Mouse (Mus musculus) frontal cortex, postnatal 36 days (tissue): ENCODE measurements at regions not wholly inside any gene's neighbourhood (a gene's known extent, or its start where the extent isn't known, plus 50 kb on each side); places are given as distances from the start of the nearest gene placed in this dataset.
A peak's percentile ranks its signal among the peaks of the same experiment; 100 is the strongest.
"Not testable (repeated sequence)": the region's sequence is repeated elsewhere in the genome, so short reads cannot be mapped to it uniquely, and the experiment has no call there.

Experiments used
- DNase-seq, 2 experiments: peaks; one replicate each; pipeline ENCODE4 v3.0.0; 2022; ENCODE audit warnings: low spot score in 2 of 2

- peak; percentile 26 to 33 for DNase-seq
Observed at GRCm38 (mm10) chr12:69485652-69486651, 96.9 kb downstream of the Vcpkmt start.

- DNase-seq: no peak
Observed at GRCm38 (mm10) chr12:69481420-69481819, 101.4 kb downstream of the Vcpkmt start.

DNA sequence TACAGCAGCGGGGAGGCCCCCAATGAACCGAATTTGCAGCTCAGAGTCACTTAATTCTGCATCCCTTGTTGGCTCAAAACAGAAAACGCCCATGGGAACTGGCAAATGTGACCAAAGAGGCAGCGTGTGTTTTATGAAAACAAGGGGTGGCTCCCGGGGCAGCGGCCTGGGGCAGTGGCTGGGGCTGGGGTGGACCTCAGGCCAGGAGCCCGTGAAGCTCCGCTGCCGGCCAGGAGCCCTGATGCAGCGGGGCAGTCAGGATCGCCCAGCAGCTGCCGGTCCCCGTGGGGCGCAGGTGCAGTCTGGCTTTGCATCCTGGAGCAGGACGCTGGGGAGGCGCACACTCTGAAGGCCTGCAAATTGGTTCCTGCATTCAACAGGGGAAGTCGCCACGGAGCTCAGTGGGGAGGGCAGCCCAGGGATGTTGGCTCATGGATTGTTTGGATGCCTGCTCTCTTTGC lies 104.4 kb upstream of the Gm9887 start:
- DNase-seq: no peak

GRCm38 (mm10) chr12:69476131-69476530 lies 103.9 kb upstream of the Gm9887 start:
- DNase-seq: no peak

DNA sequence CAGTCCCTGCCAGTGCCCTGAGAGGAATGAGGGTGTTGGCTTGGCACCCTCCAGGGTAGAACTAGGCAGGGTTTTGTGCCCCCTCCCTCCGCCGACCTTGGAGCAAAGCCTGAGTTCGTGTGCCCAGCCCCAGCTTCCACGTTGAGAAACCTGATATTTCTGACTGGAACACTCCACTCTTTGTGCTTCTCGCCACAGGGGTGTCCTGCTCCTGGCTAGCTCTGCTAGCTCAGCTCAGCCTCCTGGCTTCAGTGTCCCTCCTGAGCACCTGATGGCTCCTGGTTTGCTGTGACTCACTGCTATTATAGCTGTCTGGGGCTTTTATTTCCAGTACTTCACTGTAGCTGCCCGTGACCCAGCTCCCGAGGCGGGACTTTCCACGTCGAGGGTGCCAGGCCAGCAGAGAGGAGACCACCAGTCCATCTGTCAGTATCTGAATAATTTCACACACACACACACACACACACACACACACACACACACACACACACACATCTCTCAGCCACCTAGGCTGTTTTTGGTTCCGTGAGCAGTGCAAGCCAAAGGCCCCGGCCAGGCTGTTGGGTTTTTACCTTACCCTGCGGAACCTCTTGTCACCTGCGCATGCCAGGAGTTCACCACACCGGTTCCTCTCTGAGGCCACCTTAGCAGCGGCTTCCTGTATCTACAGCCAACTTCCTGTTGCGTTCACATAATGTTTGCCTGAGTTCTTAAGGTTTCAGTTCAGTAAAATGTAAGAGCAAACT lies 102.8 kb upstream of the Gm9887 start:
- no peak for DNase-seq

DNA sequence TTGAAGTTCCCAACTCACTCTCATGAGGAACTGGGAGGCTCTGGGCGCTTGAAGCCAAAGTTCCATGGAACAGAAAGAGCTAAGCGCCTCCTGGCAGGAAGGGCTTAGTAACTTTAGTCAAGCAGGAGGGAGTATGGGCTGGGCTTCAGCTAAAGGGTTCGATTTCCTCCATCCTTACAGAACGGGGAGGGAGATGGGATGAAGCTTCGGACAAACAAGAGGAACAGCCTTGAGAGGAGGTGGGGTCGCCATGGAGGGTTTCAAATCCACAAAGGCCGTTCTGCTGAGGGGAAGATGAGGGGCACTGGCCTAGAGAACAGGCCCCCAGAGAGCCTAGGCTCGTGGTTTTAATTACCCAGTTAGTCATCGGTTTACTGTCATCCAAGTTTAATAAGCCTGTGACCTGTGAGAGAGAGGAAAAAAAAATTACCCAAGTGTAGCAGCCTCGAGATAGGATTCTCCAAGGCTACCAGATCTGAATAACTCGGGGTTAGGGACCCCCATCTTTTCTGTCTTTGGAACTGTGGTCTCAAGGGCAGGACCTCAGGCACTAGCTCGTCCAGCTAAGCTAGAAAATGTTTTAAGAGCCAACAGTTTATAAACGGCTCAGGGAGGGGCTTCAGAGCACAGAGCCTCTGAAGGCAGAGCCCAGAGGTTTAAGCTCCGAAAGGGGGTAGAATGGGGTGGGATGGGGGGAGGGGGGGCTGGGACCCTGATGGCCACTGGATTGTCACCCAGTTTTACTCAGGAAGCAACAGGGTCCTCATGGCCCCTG lies 102.1 kb upstream of the Gm9887 start:
- no peak for DNase-seq

- no peak for DNase-seq
Observed at GRCm38 (mm10) chr12:69473379-69474057, 101.3 kb upstream of the Gm9887 start.

- no peak for DNase-seq
Observed at GRCm38 (mm10) chr12:69472912-69473311, 100.7 kb upstream of the Gm9887 start.

GRCm38 (mm10) chr12:69471876-69472275 lies 99.6 kb upstream of the Gm9887 start:
- DNase-seq: no peak

DNA sequence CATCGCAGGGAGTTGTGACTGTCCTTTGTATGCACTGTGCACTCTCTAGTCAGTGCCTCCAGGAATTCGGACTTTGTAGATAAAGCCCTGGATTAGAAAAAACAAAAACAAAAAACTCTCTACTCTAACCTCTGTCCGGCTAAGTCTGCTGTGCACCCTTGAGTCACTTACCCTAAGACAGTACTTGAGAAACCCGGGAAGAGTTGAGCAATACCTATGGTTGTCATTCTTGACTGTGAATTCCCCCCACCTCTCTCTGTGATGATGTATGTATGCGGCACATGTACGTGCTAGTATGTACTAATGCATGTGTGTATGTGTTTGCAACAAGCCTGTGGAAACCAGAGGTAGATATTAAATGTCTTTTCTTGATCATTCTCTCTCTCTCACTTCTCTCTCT lies 96.7 kb upstream of the Gm9887 start:
- DNase-seq: no peak

GRCm38 (mm10) chr12:69467363-69467762 lies 95.1 kb upstream of the Gm9887 start:
- no peak for DNase-seq

DNA sequence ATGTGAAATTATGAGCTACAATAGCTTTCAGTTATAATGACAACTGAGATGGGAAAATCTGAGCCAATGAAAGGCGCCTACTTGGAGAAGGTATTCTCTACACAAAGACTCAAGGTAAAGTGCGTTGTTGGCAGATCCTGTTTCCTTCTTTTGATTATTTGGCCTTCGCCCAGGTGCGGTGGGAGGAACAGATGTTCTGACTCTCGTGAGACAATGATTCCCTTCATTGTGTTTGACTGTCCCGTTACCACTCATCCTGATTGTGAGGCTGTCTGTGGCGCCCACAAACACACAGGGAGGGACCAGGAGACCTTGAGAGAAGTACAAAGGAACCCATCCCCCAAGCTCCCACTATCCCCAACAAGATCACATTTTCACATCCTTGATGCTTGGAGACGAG lies 92.6 kb upstream of the Gm9887 start:
- no peak for DNase-seq

- DNase-seq: not testable (repeated sequence)
Observed at GRCm38 (mm10) chr12:69463327-69463726, 91.1 kb upstream of the Gm9887 start.

DNA sequence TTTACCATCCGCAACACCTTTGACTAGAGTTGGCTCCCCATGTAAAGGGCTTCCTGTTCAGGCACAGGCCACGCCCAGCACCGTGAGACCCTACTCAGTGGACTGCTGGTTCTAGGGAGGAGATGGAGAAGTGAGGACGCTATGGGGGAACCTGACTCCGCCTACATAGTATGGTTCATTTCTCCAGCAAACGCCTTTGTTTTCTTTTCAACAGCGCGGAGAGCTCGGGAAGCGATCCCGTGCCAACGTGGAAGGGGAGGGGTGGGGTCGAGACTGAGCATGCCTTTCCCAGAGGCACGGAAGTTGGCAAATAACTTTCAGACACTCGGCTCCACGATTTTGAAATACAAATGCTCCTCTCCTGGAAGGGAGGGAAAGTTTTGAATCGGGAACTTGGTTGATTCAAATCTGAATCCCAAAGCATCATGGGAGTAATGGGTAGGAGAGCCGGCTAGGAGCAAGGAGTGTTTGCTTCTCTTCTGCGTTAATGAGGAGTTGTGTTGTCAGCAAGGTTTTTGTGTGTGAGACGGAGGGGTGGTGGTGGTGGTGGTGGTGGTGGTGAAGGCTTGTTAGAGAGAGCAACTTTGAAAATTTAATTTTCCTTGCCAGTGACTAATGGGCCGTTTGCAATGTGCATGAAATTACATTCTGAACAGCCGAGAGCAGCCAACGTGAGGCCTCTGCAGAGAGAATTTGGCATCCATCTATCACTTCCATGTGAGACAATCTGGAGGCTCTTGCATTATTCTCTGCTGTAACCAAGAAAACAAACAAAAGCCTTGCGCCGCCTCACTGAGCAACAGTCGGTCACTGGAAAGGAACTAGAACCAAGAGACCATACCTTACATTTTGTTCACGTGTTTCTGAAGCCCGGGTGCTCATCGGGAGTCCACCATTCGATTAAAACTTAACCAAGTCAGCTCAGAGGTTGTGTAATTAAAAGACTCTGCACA lies 89.9 kb upstream of the Gm9887 start:
- no peak for DNase-seq

- DNase-seq: no peak
Observed at GRCm38 (mm10) chr12:69460552-69461079, 88.4 kb upstream of the Gm9887 start.

DNA sequence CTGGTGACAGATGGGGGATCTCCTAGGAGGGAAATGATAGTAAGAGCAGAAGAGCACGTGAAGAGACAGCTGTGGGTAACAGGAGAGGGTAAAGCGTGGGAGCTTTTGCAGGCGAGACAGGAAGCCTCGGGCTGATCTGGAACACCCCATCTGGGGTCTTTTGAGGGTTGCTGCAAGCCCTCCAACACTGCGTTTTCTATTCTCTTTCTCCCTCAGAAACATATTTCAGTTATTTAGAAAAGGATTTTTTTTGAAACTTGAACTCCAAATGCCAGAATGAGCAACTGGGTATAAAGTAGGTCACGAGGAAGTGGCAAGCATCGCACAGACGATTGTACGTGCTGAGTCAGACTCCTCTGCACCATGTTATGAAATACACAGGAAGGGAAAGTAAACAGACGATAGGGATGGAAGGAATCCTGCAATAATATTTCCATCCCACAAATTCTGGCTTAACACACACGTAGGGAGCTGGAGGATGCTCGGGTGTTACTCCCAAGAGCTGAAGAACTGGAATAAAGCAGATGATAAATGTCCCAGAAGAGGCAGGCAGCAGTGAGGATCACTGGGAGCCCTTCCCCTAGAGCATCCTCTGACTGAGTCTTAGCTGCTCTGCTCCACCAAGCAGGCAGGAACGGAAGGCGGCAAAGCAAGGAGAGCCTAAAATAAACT lies 86.0 kb upstream of the Gm9887 start:
- DNase-seq: peak; percentile 39 to 54

- no peak for DNase-seq
Observed at GRCm38 (mm10) chr12:69456746-69457145, 84.5 kb upstream of the Gm9887 start.

DNA sequence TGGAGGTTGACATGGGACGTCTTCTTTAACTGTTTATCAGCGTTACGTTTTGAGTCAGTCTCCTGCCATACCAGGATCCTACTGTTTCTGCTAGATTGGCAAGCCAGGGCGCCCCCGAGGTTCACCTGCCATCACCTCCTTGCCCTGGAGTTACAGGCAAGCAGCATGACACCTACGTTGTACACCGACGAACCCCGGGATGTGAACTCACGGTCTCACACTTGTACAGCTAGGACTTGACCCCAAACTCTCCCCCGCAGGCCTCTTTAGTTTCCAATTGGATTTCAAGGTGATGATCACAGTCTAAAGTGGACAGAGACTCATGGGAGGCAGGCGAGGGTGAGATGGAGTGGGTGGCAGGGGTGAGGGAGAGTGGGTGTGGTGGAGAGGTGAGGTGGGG lies 83.9 kb upstream of the Gm9887 start:
- DNase-seq: no peak

- no peak for DNase-seq
Observed at GRCm38 (mm10) chr12:69455566-69455965, 83.3 kb upstream of the Gm9887 start.
